Mouse (Mus musculus): ENCODE results near the gene Kcna7. TPM values are rescaled to one million over a fixed set of nuclear protein-coding genes. Genes with fewer than 3 reads are reported as not detected.
"Not testable (repeated sequence)": the region's sequence is repeated elsewhere in the genome, so short reads cannot be mapped to it uniquely, and the experiment has no call there.

Gene Kcna7
- total RNA-seq, 2 experiments from 2014 or later, result not detected

- no peak for DNase-seq (ENCODE audit: low spot score in 2 of 2)
These were observed 19.4 kb upstream of the Kcna7 start for GRCm38 (mm10) chr7:45386077-45386476.

DNA sequence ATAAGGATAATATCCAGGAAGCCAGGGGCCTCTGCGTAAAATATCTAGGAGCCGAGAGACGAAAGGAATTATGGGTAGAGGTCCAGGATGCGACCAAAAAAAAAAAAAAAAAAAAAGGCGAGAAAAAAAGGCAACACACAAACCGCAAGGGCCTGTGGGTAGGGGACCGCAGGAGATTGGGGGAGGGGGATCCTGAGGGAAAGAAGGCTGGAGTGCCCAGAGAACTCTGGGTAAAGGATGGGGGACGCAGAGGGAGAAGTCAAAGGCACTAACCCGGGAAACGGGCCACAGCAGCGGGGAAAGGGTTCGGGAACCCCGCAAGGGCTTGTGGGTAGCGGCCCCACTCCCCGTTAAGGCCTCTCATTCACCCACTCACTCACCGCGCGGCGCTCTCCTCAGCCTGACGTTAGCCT lies 10.3 kb upstream of the Kcna7 start:
- no peak for DNase-seq (ENCODE audit: low spot score in 2 of 2)

GRCm38 (mm10) chr7:45395578-45396336 lies 9.7 kb upstream of the Kcna7 start, which contains the start of gene Snrnp70:
Gene Snrnp70 (minus strand): TSS chr7:45395742.
- DNase-seq (ENCODE audit: low spot score in 2 of 2), result peak; percentile 100

DNA sequence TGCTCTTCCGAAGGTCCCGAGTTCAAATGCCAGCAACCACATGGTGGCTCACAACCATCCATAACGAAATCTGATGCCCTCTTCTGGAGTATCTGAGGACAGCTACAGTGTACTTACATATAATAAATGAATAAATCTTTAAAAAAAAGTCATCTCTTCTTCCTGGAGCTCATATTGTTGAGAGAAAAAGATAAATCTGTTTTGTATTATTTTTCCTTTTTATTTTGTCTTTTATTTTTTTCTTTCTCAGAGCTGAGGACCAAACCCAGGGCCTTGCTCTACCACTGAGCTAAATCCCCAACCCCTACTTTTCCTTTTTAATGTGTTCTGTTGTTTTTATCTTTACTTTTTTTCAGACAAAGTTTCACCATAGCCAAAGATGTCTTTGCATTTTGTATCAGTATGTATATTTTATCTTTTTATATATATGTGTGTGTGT lies 9.1 kb upstream of the Kcna7 start:
- DNase-seq (ENCODE audit: low spot score in 2 of 2), result not testable (repeated sequence)

GRCm38 (mm10) chr7:45396787-45397186 lies 8.7 kb upstream of the Kcna7 start:
- no peak for DNase-seq (ENCODE audit: low spot score in 2 of 2)

DNA sequence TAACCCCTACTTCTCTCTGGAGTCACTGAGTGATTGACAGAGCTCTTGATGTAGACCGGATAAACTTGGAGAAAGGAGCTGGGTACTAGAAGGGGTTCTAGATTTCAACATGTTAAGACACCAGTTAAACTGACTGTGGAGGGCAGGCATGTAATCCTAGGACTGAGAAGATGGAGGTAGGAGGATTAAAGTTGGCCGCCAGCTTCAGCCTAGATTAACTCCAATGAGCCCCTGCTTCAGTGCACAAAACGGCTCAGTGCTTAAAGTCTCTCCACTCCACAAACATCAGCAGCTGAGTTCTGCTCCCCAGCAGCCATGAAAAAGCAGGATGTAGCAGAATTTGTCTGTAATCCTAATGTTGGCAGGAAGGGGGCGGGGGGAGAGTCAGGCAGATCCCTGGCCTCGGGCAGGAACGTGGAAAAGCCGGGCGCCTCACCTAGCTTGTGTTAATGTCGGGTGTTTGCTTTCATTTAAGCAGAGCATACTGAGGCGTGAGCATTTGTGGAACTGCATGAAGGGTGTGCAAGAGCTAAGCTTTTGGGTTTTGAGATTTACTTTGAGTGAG lies 3.9 kb upstream of the Kcna7 start:
- no peak for DNase-seq (ENCODE audit: low spot score in 2 of 2)

GRCm38 (mm10) chr7:45403532-45404261 lies 1.8 kb upstream of the Kcna7 start:
- DNase-seq (ENCODE audit: low spot score in 2 of 2), result peak; percentile 52 to 58

DNA sequence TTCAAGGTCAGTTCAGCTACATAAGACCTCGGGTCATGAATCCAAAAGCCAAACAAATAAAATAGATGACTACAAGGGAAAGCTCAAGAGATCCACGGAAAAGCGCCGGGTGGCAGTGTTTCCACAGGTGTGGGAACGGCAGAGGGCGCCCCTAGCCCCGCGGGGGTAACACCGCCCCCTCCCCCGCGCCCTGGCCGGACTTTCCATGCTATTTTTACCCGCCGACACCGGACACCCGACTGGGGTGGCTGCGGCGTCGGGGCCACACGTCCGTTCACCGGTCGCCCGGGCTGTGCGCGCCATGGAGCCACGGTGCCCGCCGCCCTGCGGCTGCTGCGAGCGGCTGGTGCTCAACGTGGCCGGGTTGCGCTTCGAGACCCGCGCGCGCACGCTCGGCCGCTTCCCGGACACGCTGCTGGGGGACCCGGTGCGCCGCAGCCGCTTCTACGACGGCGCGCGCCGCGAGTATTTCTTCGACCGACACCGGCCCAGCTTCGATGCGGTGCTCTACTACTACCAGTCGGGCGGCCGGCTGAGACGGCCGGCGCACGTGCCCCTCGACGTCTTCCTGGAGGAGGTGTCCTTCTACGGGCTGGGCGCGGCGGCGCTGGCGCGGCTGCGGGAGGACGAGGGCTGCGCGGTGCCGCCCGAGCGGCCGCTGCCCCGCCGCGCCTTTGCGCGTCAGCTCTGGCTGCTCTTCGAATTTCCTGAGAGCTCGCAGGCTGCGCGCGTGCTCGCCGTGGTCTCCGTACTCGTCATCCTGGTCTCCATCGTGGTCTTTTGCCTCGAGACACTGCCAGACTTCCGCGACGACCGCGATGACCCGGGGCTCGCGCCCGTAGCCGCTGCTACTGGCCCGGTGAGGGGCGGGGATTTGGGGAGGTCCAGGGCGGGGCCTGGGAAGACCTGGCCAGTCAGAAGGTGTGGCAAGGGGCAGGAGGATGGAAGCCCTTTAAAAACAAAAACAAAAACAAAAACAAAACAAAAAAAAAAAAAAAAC lies 1.0 kb downstream of the Kcna7 start:
- DNase-seq (ENCODE audit: low spot score in 2 of 2), result no peak

DNA sequence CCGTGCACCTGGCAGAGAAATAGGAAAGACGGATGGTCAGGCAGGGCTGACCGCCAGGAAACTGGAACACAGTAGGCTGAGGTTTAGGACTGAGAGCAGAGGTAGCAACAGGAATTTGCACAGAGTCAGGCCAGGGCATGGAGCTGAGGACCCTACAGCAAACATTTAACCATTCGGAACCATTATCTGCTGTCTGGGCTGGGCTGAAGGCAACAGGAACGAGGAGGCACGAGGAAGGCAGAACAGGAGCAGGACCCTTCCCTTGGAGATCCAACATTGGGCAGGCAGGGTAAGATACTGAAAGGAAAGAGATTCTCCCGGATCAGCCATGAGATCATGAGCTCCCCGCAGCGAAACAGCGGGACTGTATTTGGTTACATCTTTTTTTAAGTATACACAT lies 2.4 kb downstream of the Kcna7 start:
- DNase-seq (ENCODE audit: low spot score in 2 of 2), result no peak

- DNase-seq (ENCODE audit: low spot score in 2 of 2), result no peak
These were observed 2.9 kb downstream of the Kcna7 start for GRCm38 (mm10) chr7:45408351-45408750.

GRCm38 (mm10) chr7:45408949-45409348 lies 3.5 kb downstream of the Kcna7 start:
- no peak for DNase-seq (ENCODE audit: low spot score in 2 of 2)

- no peak for DNase-seq (ENCODE audit: low spot score in 2 of 2)
These were observed 4.2 kb downstream of the Kcna7 start for GRCm38 (mm10) chr7:45409497-45410163.

GRCm38 (mm10) chr7:45412421-45412820 lies 7.0 kb downstream of the Kcna7 start:
- DNase-seq (ENCODE audit: low spot score in 2 of 2), result no peak

DNA sequence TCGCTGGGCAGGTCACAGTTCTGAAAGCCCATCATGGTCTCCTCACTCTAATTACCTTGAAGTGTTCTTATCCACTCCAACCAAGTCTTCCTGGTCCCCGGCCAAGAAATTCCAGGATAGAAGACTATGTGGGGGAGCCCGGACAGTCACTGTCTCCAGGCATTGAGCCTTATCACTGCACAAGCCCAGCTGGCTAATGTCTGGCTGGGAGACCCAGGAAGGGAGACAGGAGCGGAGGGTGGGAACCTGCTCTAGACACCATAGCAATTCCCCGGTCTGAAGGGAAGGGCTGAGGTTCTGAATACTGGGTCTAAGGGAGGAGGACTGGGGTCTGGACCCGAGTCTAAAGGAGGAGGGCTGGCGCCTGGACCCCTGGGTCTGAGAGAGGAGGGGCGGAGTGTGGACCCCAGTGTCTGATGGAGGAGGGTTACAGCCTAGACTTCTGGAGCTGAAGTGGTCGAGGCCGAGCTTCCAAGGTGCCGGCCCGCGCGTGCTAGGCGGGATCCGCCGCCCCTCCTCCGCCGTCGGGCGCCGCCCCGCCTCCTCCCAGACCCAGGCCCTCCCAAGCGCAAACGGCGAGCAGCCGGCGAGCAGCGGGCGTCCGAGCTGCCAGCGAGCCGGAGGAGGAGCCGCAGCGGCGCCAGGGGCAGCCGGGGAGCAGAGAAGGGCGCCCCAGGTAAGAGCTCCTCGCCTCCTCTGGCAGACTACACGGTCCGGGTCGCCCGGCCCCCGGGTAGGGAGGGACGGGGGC lies 7.8 kb downstream of the Kcna7 start, which contains the start of gene Ntf5:
Ntf5 (plus strand) TSS at position 583 of the 751 bp plus-strand sequence.
- DNase-seq (ENCODE audit: low spot score in 2 of 2), result no peak

DNA sequence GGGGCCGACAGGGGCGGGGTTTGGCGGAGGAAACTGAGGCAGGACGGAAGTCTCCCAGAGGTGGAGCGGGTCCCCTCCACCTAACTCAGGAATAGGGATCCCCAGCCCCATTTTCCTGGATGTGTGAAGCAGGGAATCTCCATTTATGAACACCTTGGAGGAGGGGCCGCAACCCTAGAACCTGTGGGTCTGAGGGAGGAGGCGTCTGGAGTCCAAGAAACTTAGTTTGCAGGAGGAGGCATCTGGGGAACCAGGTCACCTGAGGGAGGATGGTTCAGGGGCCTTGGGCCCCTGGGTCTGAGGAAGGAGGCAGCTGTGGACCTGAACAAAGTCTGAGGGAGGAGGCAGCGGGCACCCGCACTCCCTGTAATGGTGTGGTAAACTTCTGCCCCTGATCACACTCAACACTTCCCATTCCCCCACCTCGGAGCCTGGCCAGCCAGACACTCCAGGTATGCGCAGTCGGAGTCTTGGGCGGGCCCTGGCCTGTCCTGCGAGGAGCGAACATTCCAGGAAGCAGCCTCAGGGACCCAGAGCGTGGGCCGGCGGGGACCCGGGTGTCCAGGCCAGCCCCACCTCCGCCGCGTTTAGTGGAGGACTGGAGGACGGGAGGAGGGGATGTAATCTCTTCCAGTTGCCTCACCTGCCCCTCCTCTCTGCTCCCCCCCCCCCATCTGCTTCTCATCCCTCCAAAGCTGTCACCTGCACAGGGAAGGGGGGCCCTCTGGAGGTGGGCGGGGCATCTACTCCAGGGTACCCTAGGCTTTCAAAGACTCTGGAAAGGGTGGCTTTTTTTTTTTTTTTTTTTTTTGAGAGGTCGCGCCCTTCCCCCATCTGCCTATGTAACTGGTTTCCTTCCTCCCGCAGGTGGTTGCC lies 8.6 kb downstream of the Kcna7 start:
- DNase-seq (ENCODE audit: low spot score in 2 of 2), result no peak

DNA sequence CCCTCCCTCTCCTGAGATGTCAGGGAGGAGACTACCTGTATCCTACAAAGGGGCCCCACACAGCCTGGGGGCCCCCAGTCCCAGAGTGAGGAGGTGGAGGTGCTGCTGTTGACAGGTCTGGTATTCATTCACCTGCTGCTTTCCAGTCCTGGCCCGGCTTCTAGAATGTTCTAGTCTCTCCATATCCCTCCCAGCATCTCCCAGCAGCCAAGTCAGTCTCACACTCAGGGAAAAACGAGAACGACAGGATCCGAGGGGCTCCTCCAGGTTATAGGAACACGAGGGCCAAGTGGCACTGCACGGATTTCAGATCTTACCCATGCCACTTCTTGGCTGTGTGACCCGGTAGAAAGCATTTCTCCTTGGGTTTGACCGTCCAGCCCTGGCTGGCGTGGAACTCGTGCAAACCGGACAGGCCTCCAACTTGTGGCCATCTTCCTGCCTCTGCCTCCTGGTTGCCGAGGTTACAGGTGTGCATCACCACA lies 9.3 kb downstream of the Kcna7 start:
- DNase-seq (ENCODE audit: low spot score in 2 of 2), result no peak

- no peak for DNase-seq (ENCODE audit: low spot score in 2 of 2)
These were observed 10.2 kb downstream of the Kcna7 start for GRCm38 (mm10) chr7:45415636-45416035.

- no peak for DNase-seq (ENCODE audit: low spot score in 2 of 2)
These were observed 12.6 kb downstream of the Kcna7 start for GRCm38 (mm10) chr7:45417962-45418492.

Measured in layer of hippocampus, postnatal 10 days (tissue).